Comparison of ENCODE assay signal across 8 mouse cellular contexts in genomic region chr4:117095551-117096452, GRCm38 (mm10). TPM values are rescaled to one million over a fixed set of nuclear protein-coding genes. Genes with fewer than 3 reads are reported as not detected.
DNase-seq lines count a peak whose midpoint lies in the region; ATAC-seq lines count a peak whose summit lies in the region.

TSS of gene Ptch2 (plus strand) at chr4:117096075.

- H3K27ac ChIP-seq in hindbrain, embryonic 12.5 days = peak within 1 kb of the TSS; percentile 72

- no peaks in the 10 kb centered on the region for H3K9me3 ChIP-seq in hindbrain, embryonic 12.5 days (replicated peaks)

- H3K4me1 ChIP-seq in hindbrain, embryonic 12.5 days = peaks cover 29% of the 10 kb centered on the region

- peak within 1 kb of the TSS; percentile 90 for H3K4me2 ChIP-seq in hindbrain, embryonic 12.5 days (replicated peaks)

- peak; percentile 89 for ATAC-seq in hindbrain, embryonic 12.5 days (ENCODE audit: low FRiP score)

- peak; percentile 7 for DNase-seq in T-cell, adult 2 months (ENCODE audit: low spot score)
- peak; percentile 65 to 76 for DNase-seq in cerebellum, postnatal 14 days
- peak; percentile 43 for DNase-seq in gastrocnemius, adult 18-20 months (ENCODE audit: low spot score)
- DNase-seq in left cerebral cortex, adult 11 months (ENCODE audit: low spot score) = peak; percentile 21
- peak; percentile 57 for DNase-seq in lung, postnatal 25 days (ENCODE audit: low spot score)
- peak; percentile 32 for DNase-seq in retina, postnatal 7 days (ENCODE audit: low read depth, low spot score)
- no peak for DNase-seq in natural killer cell, adult 2 months (ENCODE audit: low spot score in 2 of 2)

- H3K27me3 ChIP-seq in hindbrain, embryonic 12.5 days = peaks cover 38% of the 10 kb centered on the region

- no peaks in the 10 kb centered on the region for H3K36me3 ChIP-seq in hindbrain, embryonic 12.5 days

- H3K4me3 ChIP-seq in hindbrain, embryonic 12.5 days = peak within 1 kb of the TSS; percentile 60

- under 1% methylated on average over 42 of the region's 50 CpGs for WGBS in hindbrain, embryonic 12.5 days

- peak within 1 kb of the TSS; percentile 71 for H3K9ac ChIP-seq in hindbrain, embryonic 12.5 days

RNA-seq across cellular contexts. Expression of gene Ptch2, which starts in this region (rescaled TPM):
- total RNA-seq in gastrocnemius, adult 18-20 months (2021) = under 1 TPM; 0.21 to 0.52 TPM
- polyA plus RNA-seq in hindbrain, embryonic 12.5 days (2016; fragmentation: Nextera tagmentation; extraction: Ambion mirVana) = 4.5 and 5.9 TPM in 2 replicates

Comparison
In these comparisons a context has a peak if more than half of its experiments do, and no peak if none do; other contexts are left out.
1. Peak in DNase-seq in gastrocnemius, adult 18-20 months; RNA of the gene not detected or under 1 TPM.
2. DNase-seq: peak in T-cell, adult 2 months (single experiment), cerebellum, postnatal 14 days (2 of 2), left cerebral cortex, adult 11 months (single experiment), lung, postnatal 25 days (single experiment) and retina, postnatal 7 days (single experiment); none in natural killer cell, adult 2 months (0 of 2).